Mouse (Mus musculus) G1E (cell line): Measurements from ENCODE around the gene Caprin2.

Source experiments
- CTCF ChIP-seq: IDR thresholded peaks from 2 replicates; pipeline ENCODE4 v1.5.1; 2012; ENCODE audit warnings: low read depth, low read length, inconsistent platforms, mixed read lengths
- GATA1 ChIP-seq: IDR thresholded peaks from 2 replicates; pipeline ENCODE4 v1.6.1; 2012; ENCODE audit warnings: borderline replicate concordance, low read length, inconsistent platforms, mixed read lengths

GRCm38 (mm10) chr6:148830355-148830747 lies 65.7 kb downstream of the Caprin2 start:
- TF ChIP-seq GATA1 (no peak), CTCF (no peak)
